Mouse (Mus musculus): Measurements from ENCODE around the gene Maats1. TPM values are rescaled to one million over a fixed set of nuclear protein-coding genes. Genes with fewer than 3 reads are reported as not detected.
A peak's percentile ranks its signal among the peaks of the same experiment; 100 is the strongest.

Maats1 gene
- polyA plus RNA-seq, 1 experiment from 2014 or later: 0.08 TPM

DNA sequence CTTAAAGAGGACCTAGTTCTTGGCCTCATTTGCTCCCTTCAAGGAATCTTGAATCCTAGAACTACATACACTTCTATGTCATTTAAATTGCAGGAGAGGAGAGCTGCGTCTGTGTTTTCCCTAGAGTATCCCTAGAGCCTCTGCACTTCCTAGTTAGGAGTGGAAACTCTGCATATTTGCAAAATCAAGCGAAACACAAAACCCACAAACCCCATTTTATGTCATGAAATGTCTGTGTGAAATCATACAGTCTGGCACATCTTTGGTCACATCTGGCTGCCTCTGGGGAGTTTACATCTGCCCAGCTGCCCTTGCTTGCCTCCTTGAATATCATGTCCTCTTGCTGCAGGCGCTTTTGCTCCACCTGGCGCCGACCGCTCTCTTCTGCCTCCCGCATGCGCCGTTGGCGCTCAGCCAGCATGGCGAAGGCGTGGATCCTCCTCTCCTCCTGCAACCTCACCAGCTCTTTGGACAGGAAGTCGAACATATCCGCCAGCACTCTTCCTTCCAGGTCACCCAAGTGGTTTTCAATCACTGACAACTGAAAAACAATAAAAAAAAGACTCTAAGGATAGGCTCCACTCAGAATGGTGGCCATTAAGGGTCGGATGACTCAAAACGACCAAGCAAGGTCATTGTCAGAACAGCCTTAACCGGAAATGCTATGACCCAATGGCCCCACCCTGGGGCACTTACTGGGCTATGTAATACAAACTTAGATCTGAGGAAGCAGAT lies 37.3 kb downstream of the Maats1 start:
- H3K4me1 ChIP-seq (replicated peaks): 0 out of 2 replicates have a peak, but pooled peaks cover 3% of the 10 kb centered on the region
- H3K27ac ChIP-seq: no peak overlapping the region
- H3K9me3 ChIP-seq: no peaks in the 10 kb centered on the region
- no peak overlapping the region for H3K9ac ChIP-seq
- no peak overlapping the region for H3K4me3 ChIP-seq (replicated peaks)
- H3K4me2 ChIP-seq (replicated peaks): no peak overlapping the region
- no peaks in the 10 kb centered on the region for H3K36me3 ChIP-seq
- no peaks in the 10 kb centered on the region for H3K27me3 ChIP-seq (replicated peaks)
- WGBS: 64% methylated on average over 17 of the region's 17 CpGs
- no peak for ATAC-seq

DNA sequence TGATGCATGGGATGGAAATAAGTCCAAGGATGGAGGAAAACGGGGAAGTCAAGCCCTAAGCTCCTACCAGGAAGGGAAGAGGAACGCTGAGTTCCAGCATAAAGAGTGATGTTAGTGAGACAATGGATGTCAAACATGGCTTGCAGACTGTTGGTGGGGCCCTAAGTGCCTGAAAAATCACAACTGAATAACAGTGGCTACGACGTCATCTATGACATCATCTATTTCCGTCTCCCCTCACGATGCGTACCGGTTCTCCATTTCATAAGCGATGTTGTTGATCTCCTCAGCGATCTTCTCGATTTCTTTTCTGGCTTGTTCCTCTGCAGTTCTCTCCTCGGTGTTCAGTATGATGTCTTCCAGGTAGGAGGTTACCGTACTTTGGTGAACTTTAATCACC lies 39.6 kb downstream of the Maats1 start:
- H3K27ac ChIP-seq: no peak overlapping the region
- H3K4me3 ChIP-seq (replicated peaks): no peak overlapping the region
- no peak overlapping the region for H3K4me2 ChIP-seq (replicated peaks)
- no peaks in the 10 kb centered on the region for H3K36me3 ChIP-seq
- no peaks in the 10 kb centered on the region for H3K27me3 ChIP-seq (replicated peaks)
- H3K9ac ChIP-seq: no peak overlapping the region
- H3K9me3 ChIP-seq: no peaks in the 10 kb centered on the region
- 0 out of 2 replicates have a peak, but pooled peaks cover 3% of the 10 kb centered on the region for H3K4me1 ChIP-seq (replicated peaks)
- WGBS: 87% methylated on average over 13 of the region's 13 CpGs
- ATAC-seq: no peak

DNA sequence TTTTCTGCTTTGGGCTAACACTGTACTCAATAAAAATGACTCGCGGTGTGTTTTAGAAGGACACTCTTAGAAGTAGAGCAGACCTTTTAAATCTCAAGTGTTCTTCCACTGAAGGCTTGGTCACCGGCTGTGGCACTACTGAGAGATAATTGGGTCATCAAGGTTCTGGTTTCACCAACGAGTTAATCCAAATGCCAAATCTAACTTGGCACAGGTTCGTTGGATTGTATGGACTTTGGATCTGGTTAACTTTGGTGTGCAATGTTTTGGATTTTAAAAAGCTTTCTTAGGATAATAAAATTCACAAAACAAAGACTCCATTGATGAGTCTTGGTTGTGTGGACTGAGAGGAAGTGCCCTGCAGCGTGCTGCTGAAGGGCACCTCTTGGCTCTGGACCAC lies 43.5 kb downstream of the Maats1 start:
- no peak overlapping the region for H3K4me2 ChIP-seq (replicated peaks)
- ATAC-seq: no peak
- H3K4me3 ChIP-seq (replicated peaks): no peak overlapping the region
- no peaks in the 10 kb centered on the region for H3K9me3 ChIP-seq
- no peaks in the 10 kb centered on the region for H3K27me3 ChIP-seq (replicated peaks)
- WGBS: 70% methylated on average over 6 of the region's 6 CpGs
- no peak overlapping the region for H3K9ac ChIP-seq
- H3K4me1 ChIP-seq (replicated peaks): 0 out of 2 replicates have a peak, but pooled peaks cover 4% of the 10 kb centered on the region
- no peaks in the 10 kb centered on the region for H3K36me3 ChIP-seq
- H3K27ac ChIP-seq: no peak overlapping the region

DNA sequence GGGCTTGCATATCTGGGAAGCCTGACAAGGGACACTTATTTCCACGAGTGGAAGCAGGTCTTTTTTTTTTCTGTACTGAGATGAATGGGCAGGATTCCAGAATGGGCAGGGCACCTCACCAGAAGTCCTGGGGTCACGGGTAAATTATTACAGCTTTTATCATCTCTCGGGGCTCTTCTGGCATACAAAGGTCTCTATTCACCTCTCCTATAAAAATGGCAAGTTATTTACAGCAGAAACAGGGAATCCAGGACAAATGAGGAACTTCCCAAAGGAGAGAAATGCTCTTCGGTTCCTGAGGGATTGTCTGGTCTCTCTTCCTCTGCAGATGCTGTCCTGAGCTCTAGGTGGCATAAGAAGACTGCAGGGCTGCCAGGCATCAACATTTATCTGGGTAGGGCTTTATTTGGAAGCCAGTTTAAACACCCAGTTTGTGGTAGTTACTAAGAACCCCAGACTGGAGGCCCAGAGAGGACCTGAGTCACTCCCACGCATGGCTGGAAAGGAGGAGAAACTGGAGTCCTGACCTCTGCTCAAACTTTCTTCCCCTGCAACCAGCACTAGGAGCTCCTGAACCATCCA lies 46.5 kb downstream of the Maats1 start:
- Histone ChIP-seq H3K4me3 (replicated peaks) (no peak overlapping the region), H3K9me3 (no peaks in the 10 kb centered on the region), H3K4me2 (replicated peaks) (peak overlapping the region; percentile 51), H3K9ac (no peak overlapping the region), H3K27ac (peak overlapping the region; percentile 89), H3K4me1 (replicated peaks) (0 out of 2 replicates have a peak, but pooled peaks cover 4% of the 10 kb centered on the region), H3K27me3 (replicated peaks) (no peaks in the 10 kb centered on the region), H3K36me3 (no peaks in the 10 kb centered on the region)
- peak; percentile 57 for ATAC-seq
- WGBS: 33% methylated on average over 5 of the region's 5 CpGs

DNA sequence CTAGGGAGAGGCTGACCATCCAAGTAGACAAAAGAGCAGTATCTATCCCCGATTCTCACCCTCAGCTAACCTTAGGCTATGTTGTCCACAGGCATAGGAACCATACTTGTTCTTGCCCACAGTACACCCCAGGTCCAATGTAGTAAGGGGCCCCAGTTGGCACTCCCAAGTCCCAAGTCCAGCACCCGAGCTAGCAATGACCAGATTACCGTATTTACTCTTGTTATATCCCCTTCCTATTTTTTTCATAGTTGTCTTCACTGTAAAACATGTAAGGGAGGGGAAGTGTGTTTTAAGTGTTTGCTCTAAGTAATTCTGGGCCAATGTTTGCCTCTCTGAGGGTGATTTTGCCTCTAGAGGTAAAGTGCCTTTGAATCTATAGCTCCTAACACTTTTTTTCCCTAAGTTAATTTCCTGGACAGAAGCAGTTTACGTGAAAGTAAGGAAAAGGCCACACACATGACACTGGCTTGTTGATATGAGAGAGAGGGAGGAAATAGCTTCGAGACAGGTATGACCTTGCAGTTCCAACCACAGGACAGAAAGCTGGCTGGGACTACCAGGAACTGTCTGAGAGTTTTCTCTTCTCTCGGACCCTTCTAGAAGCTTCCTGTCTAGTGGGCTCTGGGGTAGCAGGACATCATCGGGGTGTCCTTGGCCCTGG lies 47.1 kb downstream of the Maats1 start, which contains the start of gene Nr1i2:
Nr1i2 (minus strand) TSS at position 140 of the 664 bp plus-strand sequence.
- Histone ChIP-seq H3K4me3 (replicated peaks) (peak within 1 kb of the TSS; percentile 41), H3K27me3 (replicated peaks) (no peaks in the 10 kb centered on the region), H3K4me1 (replicated peaks) (0 out of 2 replicates have a peak, but pooled peaks cover 4% of the 10 kb centered on the region), H3K9ac (peak within 1 kb of the TSS; percentile 48; the same call in 1 of the 2 replicates), H3K4me2 (replicated peaks) (peak within 1 kb of the TSS; percentile 51), H3K36me3 (no peaks in the 10 kb centered on the region), H3K27ac (peak within 1 kb of the TSS; percentile 89), H3K9me3 (no peaks in the 10 kb centered on the region)
- ATAC-seq: peak; percentile 93
- 44% methylated on average over 7 of the region's 7 CpGs for WGBS

DNA sequence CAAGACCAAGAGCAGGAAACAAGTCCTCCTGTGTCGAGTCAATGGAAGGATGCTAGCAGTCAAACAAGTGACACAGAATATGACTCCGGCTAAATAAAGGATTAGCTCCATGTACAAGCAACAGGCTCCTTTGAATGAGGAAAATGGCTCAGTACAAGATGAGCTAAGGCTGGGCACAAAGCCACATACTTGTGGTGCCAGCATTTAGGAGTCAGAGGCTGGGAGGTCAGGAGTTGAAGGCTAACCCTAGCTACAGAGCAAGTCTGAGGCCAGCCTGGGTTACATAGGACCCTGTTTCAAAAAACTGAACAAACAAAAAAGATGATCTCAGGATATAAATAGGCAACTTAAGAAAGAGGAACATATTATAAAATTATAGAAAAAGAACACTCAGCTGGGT lies 51.8 kb downstream of the Maats1 start:
- 62% methylated on average over 2 of the region's 2 CpGs for WGBS

DNA sequence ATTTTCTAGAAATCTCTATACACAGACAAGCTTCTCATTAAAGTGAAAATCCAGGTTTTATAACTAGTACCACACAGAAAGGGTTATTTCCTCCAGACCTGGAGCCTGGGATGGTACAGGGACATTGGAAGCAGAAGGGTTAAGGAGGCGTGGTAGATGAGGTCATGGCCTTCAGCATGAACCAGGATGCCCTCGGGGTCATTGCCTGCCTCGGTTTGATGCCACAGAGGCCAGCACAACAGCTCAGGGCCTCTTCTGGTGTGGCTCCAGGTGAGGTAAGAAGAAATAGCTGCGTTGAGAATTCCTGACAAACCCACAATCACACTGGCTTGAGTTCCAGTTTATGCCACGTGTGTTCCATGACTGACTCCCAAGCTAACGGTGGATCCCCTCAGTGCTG lies 53.1 kb downstream of the Maats1 start:
- Histone ChIP-seq H3K4me2 (replicated peaks) (no peak overlapping the region), H3K27ac (no peak overlapping the region), H3K9me3 (no peaks in the 10 kb centered on the region), H3K27me3 (replicated peaks) (no peaks in the 10 kb centered on the region), H3K4me3 (replicated peaks) (no peak overlapping the region), H3K9ac (no peak overlapping the region), H3K4me1 (replicated peaks) (peaks cover 15% of the 10 kb centered on the region), H3K36me3 (no peaks in the 10 kb centered on the region)
- WGBS: 23% methylated on average over 6 of the region's 6 CpGs
- no peak for ATAC-seq

More for the DNA sequence above, 51.8 kb downstream of the Maats1 start:
- H3K27ac ChIP-seq: no peak overlapping the region
- no peak overlapping the region for H3K4me2 ChIP-seq (replicated peaks)
- no peak overlapping the region for H3K4me3 ChIP-seq (replicated peaks)
- no peak for ATAC-seq
- H3K27me3 ChIP-seq (replicated peaks): no peaks in the 10 kb centered on the region
- H3K36me3 ChIP-seq: no peaks in the 10 kb centered on the region
- H3K9me3 ChIP-seq: no peaks in the 10 kb centered on the region
- no peak overlapping the region for H3K9ac ChIP-seq
- H3K4me1 ChIP-seq (replicated peaks): peaks cover 15% of the 10 kb centered on the region

DNA sequence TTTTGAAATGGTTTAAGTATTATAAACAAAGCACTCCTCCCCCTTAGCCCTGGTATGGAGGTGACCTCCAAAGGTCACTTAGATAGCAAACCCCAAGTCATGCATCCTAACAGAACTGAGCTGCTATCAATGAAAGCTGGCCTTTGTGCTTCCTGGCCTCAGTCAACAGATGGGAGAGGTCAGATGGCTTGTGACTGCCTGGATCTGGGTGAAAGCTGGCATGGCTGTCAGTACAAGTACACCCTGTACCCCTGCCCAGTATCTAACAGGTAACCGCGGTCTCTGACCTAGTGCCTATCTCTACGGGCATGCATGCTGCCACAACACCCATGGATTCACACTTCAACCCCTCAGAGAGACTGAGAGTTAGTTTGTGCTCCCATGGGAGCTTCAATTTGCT lies 54.2 kb downstream of the Maats1 start:
- no peaks in the 10 kb centered on the region for H3K9me3 ChIP-seq
- H3K9ac ChIP-seq: no peak overlapping the region
- ATAC-seq: no peak
- peaks cover 18% of the 10 kb centered on the region for H3K4me1 ChIP-seq (replicated peaks)
- H3K36me3 ChIP-seq: no peaks in the 10 kb centered on the region
- H3K27me3 ChIP-seq (replicated peaks): no peaks in the 10 kb centered on the region
- H3K4me2 ChIP-seq (replicated peaks): 0 out of 2 replicates have a peak overlapping the region, but pooled peaks have one; percentile 3
- no peak overlapping the region for H3K4me3 ChIP-seq (replicated peaks)
- WGBS: 79% methylated on average over 3 of the region's 3 CpGs
- H3K27ac ChIP-seq: no peak overlapping the region

DNA sequence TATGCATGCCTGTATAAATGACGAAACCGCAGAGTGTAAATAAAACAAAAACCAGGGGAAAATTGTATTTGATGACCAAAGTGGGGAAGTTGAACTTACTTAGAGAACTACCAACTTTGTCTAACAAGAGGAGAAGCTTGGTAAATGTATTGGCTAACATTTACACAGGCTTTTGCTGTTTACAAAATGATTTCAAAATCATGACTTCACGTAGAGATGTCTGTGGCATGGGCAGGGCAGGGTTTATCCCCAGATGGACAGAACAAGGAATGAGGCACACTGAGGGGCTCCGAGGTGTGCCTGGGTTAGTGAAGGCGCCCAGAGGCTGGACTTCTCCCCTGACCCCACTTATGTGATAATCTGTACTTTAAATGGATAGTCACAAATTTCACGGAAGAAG lies 54.6 kb downstream of the Maats1 start:
- no peak for ATAC-seq
- Histone ChIP-seq H3K27ac (no peak overlapping the region), H3K36me3 (no peaks in the 10 kb centered on the region), H3K9ac (no peak overlapping the region), H3K9me3 (no peaks in the 10 kb centered on the region), H3K4me2 (replicated peaks) (no peak overlapping the region), H3K27me3 (replicated peaks) (no peaks in the 10 kb centered on the region), H3K4me1 (replicated peaks) (peaks cover 18% of the 10 kb centered on the region), H3K4me3 (replicated peaks) (no peak overlapping the region)
- WGBS: 46% methylated on average over 6 of the region's 6 CpGs

DNA sequence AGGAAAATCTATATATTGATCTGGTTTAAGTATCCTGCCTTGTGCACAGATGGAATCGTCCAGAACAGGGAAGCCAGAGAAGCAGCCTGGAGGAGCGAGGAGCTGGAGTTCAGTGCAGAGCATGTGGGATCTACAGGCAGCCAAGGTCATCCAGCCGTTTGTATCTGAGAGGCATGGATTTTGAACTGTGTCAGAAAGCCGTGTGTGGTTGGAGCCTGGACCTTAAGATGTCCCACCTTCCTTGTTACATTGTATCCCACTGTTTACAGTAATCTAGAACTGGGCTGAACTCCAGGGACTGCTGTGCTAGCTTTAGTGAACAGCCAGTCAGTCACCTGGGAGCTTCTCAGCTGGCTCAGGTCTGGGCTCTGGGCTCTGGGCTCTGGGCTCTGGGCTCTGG lies 55.4 kb downstream of the Maats1 start:
- H3K27ac ChIP-seq: no peak overlapping the region
- ATAC-seq: no peak

DNA sequence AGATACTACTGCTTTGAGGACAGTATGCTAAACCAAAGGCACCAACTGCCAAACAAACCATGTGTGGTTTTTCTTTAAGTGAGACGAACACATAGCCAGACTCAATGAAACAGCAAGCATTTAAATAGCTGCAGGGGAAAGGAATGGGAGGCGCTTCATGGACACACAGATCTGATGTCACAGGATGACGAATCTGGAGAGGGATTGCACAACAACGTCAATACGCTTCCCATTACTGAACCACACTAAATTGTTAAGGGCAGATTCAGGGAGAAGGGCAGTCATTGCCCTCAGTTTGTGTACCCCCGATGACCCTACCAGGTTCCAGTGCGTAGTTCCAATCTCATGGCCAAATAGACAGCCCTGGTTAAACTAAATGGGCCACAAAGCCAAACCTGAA lies 56.1 kb downstream of the Maats1 start:
- 72% methylated on average over 7 of the region's 7 CpGs for WGBS
- H3K9ac ChIP-seq: no peak overlapping the region
- no peaks in the 10 kb centered on the region for H3K36me3 ChIP-seq
- no peak overlapping the region for H3K4me2 ChIP-seq (replicated peaks)
- no peaks in the 10 kb centered on the region for H3K9me3 ChIP-seq
- no peak for ATAC-seq
- H3K4me3 ChIP-seq (replicated peaks): no peak overlapping the region
- H3K27me3 ChIP-seq (replicated peaks): no peaks in the 10 kb centered on the region
- H3K4me1 ChIP-seq (replicated peaks): peaks cover 18% of the 10 kb centered on the region
- H3K27ac ChIP-seq: no peak overlapping the region

More for the DNA sequence above, 55.4 kb downstream of the Maats1 start:
- H3K36me3 ChIP-seq: no peaks in the 10 kb centered on the region
- peaks cover 18% of the 10 kb centered on the region for H3K4me1 ChIP-seq (replicated peaks)
- no peak overlapping the region for H3K4me3 ChIP-seq (replicated peaks)
- no peak overlapping the region for H3K4me2 ChIP-seq (replicated peaks)
- no peaks in the 10 kb centered on the region for H3K27me3 ChIP-seq (replicated peaks)
- no peak overlapping the region for H3K9ac ChIP-seq
- 38% methylated on average over 4 of the region's 4 CpGs for WGBS
- H3K9me3 ChIP-seq: no peaks in the 10 kb centered on the region

DNA sequence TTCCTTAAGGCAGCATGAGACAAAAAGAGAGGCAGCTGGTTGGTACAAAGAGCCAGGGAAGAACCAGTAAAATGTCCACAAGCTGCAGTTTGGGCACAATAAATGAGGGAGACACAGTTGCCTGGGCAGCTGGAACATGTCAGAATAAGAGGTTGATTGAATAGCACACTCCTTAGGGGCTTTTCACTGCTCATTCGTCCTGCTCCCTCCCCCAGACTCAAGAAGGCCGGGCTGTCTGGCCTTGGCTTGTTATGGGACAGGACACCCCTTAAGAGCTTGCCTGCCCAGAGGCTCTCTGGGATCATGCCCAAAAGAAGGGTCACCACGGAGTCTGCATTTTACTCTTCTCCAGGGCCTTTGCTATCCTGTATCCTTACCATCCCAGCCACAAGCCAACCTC lies 58.6 kb downstream of the Maats1 start:
- H3K27ac ChIP-seq: 0 out of 2 replicates have a peak overlapping the region, but pooled peaks have one; percentile 9

More for the DNA sequence above, 58.6 kb downstream of the Maats1 start:
- Histone ChIP-seq H3K27me3 (replicated peaks) (no peaks in the 10 kb centered on the region), H3K4me1 (replicated peaks) (peaks cover 11% of the 10 kb centered on the region), H3K9ac (no peak overlapping the region), H3K4me3 (replicated peaks) (no peak overlapping the region), H3K9me3 (no peaks in the 10 kb centered on the region), H3K36me3 (no peaks in the 10 kb centered on the region), H3K4me2 (replicated peaks) (no peak overlapping the region)
- 31% methylated on average over 3 of the region's 3 CpGs for WGBS
- no peak for ATAC-seq
